Mouse (Mus musculus): ENCODE data around the gene Tmem8.

DNA sequence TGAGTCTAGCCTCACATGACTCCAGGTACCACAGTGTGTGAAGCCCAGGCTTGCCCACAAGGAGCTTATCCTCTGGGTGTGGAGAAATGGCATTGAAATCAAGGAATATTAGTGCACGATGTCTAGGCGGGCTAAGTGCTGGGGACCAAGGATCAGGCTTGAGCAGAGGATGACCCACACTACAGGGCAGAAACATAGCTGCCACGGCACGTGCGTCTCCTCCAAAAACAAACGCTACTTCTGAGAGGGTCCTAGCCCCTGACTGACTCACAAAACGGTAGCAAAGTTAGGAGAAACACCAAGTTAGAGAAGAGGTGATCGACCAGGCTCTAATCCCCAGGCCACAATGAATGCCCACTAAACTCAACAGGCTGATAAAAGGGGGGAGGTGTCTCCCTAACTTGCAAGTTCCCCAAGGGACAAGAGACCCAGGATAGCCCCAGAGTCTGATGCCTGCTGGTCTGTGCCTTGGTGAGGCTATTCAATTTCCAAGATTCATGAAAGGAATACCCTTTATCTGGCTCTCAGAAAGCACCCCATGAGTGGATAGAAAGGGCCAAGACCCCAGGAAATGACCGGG, 18.5 kb upstream of the Tmem8 start:
- TF ChIP-seq POLR2A (IDR thresholded peaks at IDR 0.05; ENCODE audit: control insufficient read depth, low read depth, low read length) (no peak), CTCF (IDR thresholded peaks at IDR 0.05; ENCODE audit: control insufficient read depth, insufficient read depth, insufficient replicate concordance, low read depth, low read length) (no peak)
